Mouse (Mus musculus) layer of hippocampus, postnatal 14 days (tissue): ENCODE measurements at regions not wholly inside any gene's neighbourhood (a gene's known extent, or its start where the extent isn't known, plus 50 kb on each side); places are given as distances from the start of the nearest gene placed in this dataset.

Source experiments
- DNase-seq, 2 experiments: peaks; one replicate each; pipeline ENCODE4 v3.0.0; 2021 to 2022; ENCODE audit warnings: low spot score in 2 of 2, mixed read lengths in 1 of 2

DNA sequence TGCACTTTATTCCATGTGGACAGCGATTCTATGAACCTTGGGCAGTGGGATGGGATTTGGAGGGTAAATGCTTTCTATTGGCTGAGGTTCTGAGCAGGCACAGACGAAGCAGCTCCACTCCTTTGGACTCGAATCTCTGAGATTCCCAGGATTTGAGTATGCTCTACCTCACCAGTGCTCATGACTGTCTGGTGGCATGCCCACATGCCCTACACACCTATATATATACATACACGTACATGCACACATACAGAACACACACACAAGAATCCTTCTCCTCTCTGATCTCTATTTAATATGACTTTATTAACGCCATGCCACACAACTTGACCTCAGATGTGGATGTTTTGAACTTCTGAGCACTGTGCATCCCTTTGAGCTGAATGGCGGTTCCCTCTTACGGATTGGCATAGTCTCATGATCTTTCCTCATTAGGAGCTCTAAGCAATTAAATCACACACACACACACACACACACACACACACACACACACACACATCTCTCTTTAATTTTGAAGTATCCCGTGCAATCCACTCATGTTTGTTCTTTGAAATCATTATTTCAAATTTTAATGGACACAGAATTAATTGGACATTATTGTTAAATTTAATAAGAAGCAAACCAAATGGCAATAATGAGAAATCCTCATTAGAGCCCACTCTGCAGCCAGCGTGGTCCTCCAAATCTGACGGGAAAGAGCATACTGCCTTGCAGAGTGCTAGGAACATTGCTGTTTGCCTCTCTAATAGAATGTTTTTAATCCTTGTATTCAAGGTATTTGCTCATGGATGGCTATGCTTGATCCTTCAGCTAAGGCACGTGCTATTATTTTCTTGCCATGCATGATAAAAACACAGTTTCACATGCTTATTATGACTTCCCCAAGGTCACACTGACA, 205.1 kb upstream of the Kirrel3 start:
- DNase-seq: peak in 1 of 2 experiments; percentile 9

- DNase-seq: no peak
Observed at GRCm38 (mm10) chr9:34323571-34323970, 162.1 kb upstream of the Kirrel3 start.

DNA sequence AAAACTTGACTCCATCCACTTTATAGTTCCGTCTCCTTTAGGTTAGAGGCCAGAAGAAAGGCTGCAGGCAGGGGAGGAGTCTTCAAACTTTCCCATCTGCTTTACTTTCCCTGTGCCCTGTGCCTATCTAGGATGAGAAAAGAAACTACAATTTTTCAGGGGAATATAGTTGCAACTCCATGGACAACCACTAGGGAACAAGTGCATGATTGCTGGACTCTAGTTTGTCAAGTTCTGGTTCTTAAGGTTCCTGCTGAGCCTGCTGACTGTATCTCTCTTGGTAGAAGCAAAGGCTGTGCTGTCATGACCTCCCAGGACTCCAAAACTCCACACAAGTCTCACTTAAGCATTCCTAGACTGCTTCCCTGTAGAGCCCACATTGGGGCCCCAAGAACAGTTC, 157.0 kb upstream of the Kirrel3 start:
- no peak for DNase-seq

- DNase-seq: no peak
Observed at GRCm38 (mm10) chr9:34334112-34334511, 151.6 kb upstream of the Kirrel3 start.

- DNase-seq: no peak
Observed at GRCm38 (mm10) chr9:34334555-34335468, 150.9 kb upstream of the Kirrel3 start.

DNA sequence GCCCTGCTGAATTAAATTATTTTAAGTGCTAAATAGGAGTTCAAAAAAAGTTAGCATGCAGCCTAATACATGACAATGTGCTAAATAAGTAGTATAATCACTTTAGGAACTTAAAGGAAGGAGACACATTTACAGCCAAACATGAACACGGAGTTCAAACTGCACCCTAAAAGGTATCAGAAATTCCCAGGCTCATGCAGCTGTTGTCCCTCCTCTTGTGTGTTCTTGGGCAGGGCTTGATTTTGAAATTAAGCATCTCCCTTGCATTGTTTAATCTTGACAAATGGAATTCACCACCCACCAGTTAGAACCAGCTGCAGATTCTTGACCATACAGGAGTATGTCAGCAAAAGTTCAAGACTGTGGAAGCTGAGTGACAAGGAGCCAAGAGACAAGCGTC, 137.3 kb upstream of the Kirrel3 start:
- DNase-seq: no peak

GRCm38 (mm10) chr9:34349997-34350396, 135.7 kb upstream of the Kirrel3 start:
- no peak for DNase-seq

- peak; percentile 4 to 28 for DNase-seq
Observed at GRCm38 (mm10) chr9:34353744-34354143, 131.9 kb upstream of the Kirrel3 start.

- DNase-seq: no peak
Observed at GRCm38 (mm10) chr9:34354723-34355316, 130.9 kb upstream of the Kirrel3 start.

- DNase-seq: no peak
Observed at GRCm38 (mm10) chr9:34370686-34371398, 114.9 kb upstream of the Kirrel3 start.

DNA sequence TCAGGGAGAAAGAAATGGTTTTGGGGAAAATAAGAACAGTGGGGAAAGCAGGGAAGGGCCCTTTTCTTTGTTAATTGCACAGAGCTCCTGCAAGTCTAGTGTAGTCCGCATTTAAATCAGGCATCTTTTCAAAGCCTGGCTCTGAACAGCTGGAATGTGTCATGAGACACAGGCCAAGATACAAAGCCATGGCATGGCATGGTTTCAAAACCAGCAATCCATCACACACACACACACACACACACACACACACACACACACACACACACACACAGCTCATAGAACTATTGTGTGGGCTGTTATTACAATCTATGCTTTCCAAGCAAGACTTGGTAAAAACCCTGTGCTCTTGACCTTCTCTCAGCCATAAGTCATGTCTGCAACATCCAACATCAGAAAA, 110.5 kb upstream of the Kirrel3 start:
- DNase-seq: no peak

GRCm38 (mm10) chr9:34380008-34380407, 105.7 kb upstream of the Kirrel3 start:
- no peak for DNase-seq

- DNase-seq: no peak
Observed at GRCm38 (mm10) chr9:34381601-34382000, 104.1 kb upstream of the Kirrel3 start.

- DNase-seq: no peak
Observed at GRCm38 (mm10) chr9:34382208-34382607, 103.5 kb upstream of the Kirrel3 start.

- no peak for DNase-seq
Observed at GRCm38 (mm10) chr9:34386071-34386470, 99.6 kb upstream of the Kirrel3 start.

DNA sequence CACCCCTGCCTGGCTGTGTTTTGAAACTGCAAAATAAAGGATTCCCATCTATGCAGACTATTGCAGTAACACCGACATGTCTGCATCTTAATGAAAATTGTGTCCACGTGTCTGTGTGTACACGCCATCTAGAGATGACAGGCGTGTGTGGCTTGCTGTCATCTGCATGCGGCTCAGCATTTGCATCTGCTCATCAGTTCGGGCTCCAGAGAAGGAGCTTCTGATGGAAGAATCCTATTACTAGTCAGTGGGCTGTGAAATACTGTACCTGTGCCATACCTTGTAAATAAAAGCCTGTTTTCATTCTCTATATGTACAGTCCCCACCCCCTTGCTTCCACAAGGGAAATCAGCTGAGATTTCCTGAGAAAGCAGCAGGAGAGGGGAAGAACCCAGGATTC, 92.7 kb upstream of the Kirrel3 start:
- DNase-seq: no peak

DNA sequence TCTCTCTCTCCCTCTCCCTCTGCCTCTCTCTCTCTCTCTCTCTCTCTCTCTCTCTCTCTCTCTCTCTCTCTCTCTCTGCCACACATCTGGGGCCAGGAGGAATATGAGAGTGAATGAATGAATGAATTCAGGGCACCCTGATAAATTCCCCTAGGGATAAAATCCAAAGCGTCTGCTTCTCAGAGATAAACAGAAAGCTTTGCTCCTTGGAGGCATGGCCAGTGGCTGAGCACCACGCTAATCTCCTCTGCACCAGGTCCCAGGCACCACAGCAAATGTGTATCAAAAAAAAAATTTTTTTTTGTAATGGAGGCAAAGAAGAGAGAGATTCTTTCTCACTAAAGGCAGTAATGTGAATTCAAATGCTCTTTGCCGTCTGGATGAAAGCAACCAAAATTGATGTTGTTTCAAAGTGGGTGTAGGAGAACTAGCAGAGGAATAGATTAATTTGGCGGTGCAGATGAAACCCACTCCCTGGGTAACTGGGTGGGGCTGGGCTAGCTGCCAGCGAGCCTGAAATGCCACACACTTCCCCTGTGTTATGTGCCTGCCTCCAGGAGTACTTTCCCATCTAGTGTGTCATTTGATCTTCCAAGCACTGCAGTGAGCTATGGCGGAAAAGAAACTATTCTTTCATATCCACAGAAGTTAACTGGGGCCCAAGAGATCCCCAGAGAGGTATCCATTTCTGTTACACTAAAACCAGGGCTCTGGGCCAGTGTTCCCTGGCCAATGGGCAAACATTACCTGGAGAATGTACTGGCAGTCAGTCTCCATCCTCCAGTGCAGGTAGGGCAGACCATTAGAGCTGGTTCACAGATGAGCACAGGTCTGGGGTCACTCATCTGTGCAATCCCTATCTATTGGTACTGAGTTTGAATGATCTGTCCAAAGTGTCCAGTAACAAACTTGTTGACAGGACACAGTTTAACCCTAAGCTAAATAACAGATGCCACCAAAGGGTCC, 89.6 kb upstream of the Kirrel3 start:
- DNase-seq: no peak

DNA sequence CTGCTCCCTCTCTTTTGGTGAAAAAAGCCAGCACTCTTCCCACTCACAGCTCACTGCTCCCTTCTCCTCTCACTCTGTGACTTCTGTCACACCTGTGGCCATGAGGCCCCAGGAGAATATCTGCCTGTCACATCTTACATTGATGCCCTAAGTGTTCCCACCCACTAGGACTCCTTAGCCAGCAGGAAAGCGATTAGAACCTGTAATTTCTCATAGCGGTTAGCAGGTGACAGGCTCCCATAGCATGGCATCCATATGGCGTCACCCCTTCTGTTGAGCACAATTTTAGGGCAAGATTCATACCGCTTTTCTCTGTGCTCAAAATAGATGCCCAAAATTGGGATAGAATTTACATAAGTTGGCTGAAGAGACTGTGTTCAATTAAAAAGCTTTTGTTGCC, 74.0 kb upstream of the Kirrel3 start:
- DNase-seq: peak in 1 of 2 experiments; percentile 52

- no peak for DNase-seq
Observed at GRCm38 (mm10) chr9:34416153-34416552, 69.5 kb upstream of the Kirrel3 start.

DNA sequence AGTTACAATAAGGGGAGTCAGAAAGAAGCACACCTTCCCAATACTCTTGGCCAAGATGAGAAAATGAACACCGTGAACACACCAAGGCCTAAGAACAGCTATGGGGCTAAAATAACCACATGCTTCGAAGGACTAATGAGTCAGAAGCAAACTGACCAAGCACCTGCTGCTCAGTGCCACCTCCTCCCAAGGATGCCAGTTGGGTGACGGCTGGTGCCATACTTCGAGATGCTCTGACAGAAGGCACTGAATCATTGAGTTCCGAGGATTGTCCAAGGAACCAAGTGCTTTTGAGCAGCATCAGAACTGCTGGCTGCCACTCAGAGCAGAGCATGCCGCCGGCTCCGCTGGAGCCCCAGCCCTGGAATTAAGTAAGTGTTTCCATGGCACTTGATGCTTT, 67.6 kb upstream of the Kirrel3 start:
- no peak for DNase-seq
